Mouse (Mus musculus) kidney, postnatal 25 days (tissue): ENCODE measurements around the gene Stam2.

Source experiments
- DNase-seq, 2 experiments: peaks; one replicate each; pipeline ENCODE4 v3.0.0; 2021; ENCODE audit warnings: mixed read lengths in 2 of 2

Gene Stam2

GRCm38 (mm10) chr2:52647255-52647998, 94.7 kb downstream of the Stam2 start:
- DNase-seq = no peak

GRCm38 (mm10) chr2:52643657-52644056, 98.4 kb downstream of the Stam2 start:
- no peak for DNase-seq
